Mouse (Mus musculus) cerebellum, postnatal 4 days (tissue): ENCODE measurements around the gene Rad51.

ENCODE experiments used
- DNase-seq, 2 experiments: peaks; one replicate each; pipeline ENCODE4 v3.0.0; 2022; ENCODE audit warnings: low spot score in 2 of 2, mixed read lengths in 1 of 2

Gene Rad51

DNA sequence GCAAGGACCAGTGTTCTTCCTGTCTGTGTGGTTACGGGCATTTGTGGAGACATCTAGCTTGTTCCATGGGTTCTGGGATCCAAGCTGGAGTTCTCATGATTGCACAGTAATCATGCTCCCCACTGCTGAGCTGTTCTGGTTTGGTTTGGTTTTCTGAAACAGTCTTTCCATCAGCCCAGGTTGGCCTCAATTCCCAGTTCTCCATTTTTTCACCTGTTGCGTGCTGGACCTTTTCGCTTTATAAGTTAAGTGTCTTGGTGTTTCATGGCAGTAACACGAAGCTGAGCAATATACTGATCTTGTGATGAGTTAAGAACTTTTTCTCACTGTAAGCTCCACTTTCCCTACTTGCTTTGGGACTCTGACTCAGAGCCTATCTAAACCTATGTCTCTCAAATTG is 51.4 kb downstream of the Rad51 start:
- no peak for DNase-seq

DNA sequence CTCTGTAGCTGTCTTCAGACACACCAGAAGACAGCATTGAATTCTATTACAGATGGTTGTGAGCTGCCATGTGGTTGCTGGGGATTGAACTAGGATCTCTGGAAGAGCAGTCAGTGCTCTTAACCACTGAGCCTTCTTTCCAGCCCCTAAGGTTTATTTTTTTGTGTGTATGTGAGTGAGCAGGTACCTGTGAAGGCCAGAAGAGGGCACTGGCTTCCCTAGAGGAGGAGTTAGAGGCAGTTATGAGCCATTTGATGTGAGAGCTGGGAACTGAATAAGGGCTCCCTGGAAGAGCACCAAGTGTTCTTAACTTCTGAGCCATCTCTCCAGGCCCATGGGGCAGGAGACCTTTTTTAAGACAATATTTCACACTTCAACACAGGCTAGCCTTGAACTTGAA is 52.8 kb downstream of the Rad51 start:
- no peak for DNase-seq

DNA sequence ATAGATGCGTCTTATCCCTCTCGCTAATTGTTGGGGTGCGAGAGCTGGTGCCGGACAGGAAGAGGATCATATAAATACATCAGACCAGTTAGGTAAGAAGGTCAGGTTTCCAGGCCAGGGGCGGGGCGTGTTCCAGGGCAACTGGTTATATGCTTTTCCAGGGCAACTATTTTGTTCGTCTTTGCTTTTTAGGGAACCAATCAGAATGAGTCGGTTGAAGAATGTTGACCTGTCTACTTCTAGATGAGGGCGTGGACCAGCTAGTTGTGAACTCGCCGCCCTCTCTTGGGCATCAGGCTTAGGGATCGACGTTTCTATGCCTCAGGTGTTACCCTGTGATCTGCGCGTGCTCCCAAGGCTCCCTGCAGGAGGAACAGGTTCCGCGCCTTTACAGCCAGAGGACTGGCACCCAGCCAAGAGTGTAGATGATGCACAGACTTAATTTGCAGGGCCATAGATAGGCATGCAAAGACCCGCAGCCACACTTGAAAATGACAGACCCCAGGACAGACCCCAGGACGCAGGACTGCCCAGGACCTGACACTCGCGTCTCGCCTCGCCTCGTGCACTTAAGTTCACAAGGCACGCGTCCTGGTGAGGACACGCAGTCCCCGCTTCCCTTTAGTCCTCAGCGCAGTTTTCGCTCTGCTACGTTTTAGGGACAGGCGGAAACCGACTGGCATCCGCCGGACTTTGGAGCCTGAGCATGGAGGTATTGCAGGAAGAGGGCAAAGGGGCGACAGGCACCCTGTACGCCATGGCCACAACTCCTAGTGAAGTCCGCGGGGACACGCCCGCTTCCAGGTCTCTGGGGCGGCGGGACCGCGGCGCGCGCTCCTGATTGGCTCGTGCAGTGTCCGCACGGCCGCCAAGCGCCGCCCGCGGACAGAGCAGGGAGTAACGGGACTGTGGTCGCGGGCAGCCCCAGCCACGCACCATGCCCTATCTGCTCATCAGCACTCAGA is 54.6 kb downstream of the Rad51 start, which contains the start of gene Gchfr:
Gchfr (plus strand) TSS at position 873 of the 965 bp plus-strand sequence.
- DNase-seq: peak in 1 of 2 experiments; percentile 19

DNA sequence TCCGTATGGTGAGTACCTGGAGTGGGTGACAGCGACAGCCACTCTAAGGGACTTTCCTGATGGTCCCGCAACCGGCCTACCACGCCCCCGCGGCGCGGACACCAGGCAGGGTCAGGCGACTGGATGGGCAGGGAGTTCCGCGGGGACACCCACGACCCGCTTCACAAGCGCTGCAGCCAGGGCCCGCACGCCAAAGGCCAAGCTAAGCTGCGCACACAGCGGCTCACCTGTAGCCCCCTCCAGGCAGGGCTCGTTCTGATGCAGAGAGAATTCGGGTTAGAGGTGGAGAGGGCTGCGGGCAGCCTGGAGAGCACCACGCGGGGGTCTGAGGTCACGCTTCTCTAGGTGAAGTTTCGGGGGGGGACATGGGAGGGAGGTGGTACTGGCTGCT is 55.3 kb downstream of the Rad51 start:
- DNase-seq: no peak

DNA sequence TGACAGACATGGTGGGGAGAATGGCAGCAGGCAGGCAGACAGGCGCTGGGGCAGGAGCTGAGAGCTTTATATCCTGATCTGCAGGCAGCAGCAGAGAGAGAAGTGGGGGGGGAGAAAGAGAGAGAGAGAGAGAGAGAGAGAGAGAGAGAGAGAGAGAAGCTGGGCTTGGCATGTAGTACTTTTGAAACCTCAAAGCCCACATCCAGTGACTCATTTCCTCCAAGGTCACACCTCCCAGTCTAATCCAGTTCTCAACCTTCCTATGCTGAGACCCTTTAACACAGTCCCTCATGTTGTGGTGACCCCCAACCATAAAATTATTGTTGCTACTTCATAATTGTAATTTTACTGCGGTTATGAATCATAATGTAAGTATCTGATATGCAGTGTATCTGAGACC is 57.7 kb downstream of the Rad51 start:
- DNase-seq: no peak

DNA sequence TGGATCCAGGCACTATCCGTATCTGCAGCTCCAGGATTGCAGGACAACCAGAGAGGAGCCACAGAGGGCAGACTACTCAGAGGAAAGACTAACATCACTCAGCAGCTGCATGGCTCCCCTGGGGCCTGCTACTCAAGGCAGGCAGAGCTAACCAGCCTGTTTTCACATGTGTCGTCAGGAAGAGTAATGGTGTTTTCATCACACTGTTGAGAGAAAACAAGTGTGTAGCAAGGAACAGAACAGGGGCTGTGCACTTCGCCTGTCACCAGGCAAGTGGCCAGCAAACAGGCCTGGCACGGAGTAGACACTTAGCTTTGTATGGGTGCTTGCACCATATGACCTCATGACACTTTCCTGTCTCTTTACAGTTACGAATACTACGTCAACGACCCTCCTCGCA is 59.0 kb downstream of the Rad51 start:
- no peak for DNase-seq

DNA sequence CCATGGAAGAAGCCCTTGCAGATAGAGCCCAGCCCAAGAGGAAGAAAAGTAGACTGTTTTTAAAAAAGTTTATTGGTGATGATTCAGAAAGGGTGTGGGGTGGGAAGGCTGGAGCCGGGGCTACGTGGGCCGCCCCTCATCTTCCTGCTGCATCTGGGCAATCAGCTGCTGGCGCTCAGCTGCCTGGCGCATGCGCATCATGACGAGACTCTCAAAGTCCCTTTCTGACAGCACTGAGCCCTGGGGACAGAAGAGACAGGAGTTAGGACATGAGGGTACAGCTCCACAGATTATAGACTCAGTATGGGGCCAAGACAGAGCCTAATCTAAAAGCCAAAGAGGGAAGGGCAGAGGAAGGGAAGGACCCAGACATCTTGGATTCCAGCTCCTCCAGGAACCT is 59.9 kb downstream of the Rad51 start:
- no peak for DNase-seq

DNA sequence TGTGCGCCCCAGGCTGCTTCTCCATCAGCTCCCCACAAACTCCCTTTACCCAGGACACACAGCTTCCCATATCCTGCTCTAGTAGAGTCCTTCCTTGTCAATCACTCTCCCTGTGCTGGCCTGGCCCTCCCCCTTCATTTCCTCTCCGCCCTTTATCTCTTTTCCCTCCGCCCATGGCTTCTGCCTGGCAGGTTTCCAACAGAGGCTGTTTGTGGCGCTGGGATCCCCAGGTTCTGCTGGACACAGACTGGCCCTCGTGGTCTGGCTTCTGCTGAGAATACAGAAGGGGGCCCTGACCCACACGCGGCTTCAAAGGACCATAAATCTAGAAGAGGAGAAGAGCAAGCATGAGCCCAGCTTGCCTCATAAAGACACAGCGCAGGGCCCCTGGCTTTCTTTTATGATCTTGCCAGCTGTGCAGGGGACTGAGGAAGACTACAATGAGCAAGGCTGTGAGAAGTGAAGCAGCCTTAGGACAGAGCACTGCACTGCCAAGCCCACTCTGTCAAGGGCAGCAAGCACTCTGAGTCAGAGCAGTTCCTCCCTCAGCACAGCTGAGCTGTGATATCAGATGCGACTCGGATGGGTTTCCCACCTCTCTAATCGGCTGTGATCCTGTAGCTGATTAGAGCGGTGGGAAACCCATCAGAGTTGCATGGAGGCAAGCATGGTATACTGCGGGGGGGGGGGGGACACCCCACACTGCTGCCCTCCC is 60.4 kb downstream of the Rad51 start:
- DNase-seq: peak in 1 of 2 experiments; percentile 43

DNA sequence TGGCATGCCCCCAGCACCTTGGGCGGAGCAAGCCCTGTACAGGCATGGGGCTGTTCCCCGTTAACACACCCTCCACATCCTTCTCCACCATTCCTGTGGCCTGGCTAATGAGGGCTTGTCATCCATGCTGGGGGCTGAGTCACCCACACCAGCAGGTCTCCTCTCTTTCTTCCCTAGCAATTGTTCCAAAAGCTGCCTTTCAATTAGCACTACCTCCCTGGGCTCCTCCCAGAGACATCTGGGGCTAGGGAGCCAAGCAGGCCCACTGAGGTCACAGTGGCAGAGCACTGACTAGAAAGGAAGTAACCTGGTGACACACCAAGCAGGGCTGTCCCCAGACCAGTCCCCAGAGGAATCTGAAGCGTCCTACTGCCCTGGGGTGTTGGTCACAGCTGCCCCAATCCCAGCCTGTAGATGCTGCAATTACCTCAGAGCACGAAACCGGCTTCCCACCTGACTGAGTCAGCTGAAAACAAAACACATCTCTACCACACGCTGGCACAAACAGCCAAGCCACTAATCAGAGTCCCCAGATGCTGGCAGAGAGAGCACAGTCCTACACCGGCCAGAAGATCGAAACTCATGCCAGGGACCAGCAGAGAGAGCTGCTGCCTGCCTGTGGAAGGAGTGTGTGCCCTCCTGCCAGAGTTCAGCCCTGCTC is 61.5 kb downstream of the Rad51 start, which contains the start of gene Gm14137:
Gm14137 (plus strand) TSS at position 519 of the 661 bp plus-strand sequence.
- DNase-seq: peak in 1 of 2 experiments; percentile 19

DNA sequence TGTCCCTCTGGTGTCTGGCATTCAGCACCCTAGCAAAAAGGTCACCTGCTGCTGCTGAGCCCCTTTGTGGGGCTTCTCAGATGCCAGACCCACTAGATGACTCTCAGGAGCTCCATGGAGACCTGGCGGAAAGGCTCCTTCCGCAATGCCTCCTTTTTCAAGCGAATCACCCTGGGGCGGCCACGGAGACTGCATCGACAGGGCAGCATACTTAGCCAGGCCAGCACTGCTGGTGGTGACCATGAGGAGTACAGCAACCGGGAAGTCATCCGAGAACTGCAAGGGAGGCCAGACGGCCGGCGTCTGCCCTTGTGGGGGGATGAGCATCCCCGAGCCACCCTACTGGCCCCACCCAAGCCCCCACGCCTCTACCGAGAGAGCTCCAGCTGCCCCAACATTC is 62.3 kb downstream of the Rad51 start:
- DNase-seq: no peak

DNA sequence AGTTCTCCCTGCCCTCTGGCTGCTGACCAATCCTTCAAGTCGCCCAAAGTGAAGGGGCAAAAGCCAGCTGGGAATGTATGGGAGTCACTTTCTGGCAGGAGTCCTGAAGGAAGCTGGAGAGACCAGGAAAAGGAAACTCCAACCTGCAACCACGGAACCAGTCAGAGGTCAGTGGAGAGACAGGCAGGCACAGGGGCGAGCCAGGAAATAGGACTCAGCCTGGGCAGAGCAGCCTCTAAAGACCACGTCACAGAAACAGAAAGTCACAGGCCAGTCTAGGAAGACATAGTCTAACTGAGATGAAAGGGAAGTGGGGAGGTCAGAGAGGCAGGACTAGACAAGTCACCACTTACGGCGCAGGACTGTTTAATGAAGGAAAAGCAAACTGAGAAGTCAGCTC is 63.0 kb downstream of the Rad51 start:
- DNase-seq: no peak

DNA sequence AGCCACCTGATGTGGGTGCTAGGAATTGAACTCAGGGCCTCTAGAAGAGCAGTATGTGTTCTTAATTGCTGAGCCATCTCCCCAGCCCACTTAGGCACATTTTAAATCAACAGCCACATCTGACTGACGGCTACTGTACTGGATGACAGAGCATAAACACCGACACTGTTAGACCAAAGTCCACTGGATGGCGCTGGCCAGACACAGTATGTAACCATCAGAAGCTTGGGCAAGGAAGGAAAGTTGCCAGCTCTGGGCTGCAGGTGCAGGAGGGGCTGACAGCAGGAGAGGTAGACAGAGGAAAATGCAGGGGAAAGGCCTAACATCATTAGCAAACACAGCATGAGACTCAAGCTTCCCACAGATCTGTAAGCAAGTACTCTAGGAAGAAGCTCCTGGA is 64.2 kb downstream of the Rad51 start:
- no peak for DNase-seq

DNA sequence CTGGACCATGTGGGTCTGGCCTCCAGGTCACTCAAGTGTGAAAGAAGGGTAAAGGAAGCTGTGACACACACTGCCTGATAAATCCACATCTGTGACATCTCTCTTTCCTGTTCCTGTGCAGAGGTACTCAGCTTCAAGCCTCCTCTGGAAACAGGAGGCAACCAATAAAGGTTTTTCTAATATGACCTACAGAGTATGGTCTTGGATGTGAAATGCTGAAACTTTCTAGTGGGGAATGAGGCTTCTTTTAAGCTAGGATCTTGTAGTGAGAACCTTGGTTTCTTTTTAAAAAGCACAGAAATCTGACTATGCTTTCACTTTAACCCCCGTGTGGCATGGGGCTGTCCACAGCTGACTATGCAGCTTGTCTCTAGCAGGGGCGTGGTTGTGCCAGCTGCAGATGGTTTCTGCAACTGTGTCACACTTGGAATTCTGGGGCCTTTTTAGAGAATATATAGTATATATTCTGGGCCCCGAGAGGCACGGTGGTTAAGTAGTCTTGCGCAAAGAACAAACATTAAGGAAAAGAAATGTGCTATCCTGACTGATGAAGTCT is 64.9 kb downstream of the Rad51 start:
- DNase-seq: no peak

DNA sequence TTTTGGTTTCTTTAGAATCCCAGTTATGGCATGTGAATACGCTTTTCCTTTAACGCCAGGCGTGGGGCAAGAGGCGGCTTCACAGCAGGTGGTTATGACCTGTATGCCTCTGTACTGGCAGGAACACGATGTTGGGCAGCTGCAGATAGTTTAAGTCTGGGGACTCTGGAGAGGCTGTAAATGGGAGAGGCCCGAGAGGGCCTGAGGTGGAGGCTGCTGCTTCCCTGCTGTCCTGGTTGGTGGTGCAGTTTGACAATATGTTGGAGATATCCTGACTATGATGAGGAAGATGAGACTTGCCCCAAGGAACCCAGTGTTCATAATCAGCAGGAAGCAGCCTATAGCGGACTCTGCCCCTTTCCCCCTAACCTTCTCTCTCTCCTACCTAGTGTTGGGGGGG is 70.3 kb downstream of the Rad51 start:
- DNase-seq: no peak

DNA sequence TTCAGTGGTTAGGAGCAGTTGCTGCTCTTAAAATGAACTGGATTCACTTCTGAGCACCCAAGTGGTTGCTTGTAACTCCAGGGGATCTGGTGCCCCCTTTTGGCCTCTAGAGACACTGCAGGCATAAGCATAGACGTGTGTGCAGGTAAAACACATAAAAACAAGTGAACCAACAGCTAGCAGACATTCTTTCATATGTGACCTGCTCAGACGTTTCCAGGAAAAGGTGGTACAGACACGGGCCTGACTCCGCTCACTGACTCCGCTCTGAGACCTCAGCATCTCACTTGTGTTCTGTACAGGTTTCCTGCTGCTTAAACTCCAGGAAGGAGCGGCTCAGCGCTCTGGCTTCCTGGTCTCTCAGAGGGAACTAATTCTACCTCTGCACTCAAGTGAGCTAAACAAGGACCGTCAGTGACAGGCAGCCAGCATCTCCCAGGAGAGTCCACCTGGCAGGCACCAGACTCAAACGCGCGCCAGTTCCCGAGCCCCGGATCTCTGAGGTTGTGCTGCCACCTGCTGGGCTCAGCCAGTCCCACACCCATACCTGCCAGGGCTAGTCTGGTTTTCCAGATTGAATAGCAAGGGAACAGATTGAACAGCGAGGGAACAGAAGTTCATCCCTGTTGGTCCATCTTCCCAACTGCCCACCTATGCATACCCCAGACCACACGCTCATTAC is 76.6 kb downstream of the Rad51 start:
- DNase-seq: peak; percentile 86 to 89

DNA sequence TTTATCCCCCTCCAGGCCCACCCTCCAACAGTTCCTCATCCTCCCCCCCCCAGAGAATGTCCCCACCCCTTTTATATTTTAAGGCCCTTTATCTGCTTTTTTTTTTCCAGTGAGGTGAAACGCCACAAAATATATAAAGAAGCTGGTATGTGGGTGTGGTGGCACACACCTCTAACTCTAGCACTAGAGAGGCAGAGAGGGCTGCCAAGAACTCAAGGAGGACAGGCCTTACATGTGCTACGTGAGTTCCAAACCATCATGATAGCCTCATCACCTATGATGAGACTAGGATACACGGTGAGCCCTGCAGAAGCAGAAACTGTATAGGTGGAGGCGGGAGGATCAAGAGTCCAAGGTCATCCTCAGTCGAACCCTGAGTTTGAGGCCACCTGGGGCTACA is 78.4 kb downstream of the Rad51 start:
- DNase-seq: no peak

DNA sequence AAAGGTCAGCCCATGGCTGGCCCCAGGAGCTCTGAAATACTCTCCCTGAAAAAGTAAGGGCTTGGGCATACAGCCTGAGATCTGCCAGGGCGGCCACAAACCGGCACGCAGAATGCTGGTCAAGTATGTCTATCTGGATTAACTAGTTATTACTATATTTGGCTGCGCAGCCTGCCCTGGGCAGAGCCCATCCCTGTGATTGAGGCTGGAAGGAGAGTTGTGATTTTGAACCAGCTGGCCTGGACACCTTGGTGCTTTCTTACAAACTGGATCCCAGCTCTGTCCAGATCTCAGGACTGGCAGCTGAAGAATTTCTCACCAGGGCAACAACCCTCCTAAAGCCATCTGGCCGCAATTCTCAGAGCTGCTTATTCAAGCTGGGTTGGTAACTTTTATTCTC is 81.5 kb downstream of the Rad51 start:
- no peak for DNase-seq

DNA sequence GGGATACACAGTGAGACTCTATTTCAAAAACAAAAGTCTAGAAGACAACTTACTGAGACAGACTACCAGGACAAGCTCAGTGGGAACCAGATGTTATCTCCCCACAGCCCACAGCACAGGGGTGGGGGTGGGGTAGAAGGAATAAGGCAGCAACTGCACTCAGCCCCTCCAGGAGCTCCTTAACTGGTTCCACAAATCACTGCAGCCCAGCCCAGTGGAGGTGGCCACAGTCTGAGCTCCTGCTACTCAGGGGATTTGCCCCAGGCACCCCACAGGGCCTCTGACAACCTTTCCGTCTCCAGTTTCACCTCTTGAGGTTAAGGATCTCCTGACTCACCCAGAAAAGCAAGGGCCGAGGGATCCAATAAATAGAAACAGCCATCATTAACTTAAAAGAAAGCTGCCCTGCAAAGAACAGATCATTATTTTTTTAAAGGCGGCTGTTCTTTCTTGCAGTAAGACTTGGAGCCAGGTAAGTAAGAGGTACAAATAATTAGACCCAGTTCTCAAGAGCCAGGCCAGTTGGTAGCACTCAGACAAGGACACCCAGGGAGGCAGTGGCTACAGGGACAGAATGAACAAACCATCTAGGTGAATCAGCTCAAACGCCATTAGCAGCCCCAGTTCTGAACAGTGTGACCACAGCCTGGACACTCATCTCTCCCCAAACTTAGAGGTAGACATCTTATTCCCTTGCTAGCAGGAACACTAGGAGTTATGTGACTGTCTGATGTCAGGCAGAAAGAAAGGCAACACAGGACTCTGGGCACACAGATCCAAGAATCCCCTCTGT is 83.9 kb downstream of the Rad51 start:
- no peak for DNase-seq
